Mouse (Mus musculus): Measurements from ENCODE around the gene Lsm2. TPM values are rescaled to one million over a fixed set of nuclear protein-coding genes. Genes with fewer than 3 reads are reported as not detected.

Gene Lsm2
- polyA plus RNA-seq, 1 experiment from 2014 or later, result 219 TPM

DNA sequence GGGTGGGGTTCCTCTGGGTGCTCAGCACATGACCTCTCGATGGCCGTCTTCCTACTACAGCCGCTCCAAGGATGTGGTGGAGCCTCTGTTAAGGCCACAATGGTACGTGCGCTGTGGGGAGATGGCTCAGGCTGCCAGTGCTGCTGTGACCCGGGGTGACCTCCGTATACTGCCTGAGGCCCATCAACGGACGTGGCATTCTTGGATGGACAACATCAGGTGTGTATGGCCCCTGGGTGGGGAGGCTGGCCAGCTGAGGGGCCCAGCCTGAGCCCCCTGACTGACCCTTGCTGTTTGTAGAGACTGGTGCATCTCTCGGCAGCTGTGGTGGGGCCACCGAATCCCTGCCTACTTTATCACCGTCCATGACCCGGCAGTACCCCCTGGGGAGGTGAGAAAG is 30.8 kb downstream of the Lsm2 start:
- DNase-seq (ENCODE audit: low spot score) (no peak), ATAC-seq (replicated peaks; ENCODE audit: insufficient number of reproducible peaks, low FRiP score, low TSS enrichment, low read depth) (no peak)
- H3K4me2 ChIP-seq (ENCODE audit: low read depth, low read length), result no peak overlapping the region
- no peaks in the 10 kb centered on the region for H3K4me1 ChIP-seq (ENCODE audit: control insufficient read depth, insufficient read depth, low read length)
- peaks cover 48% of the 10 kb centered on the region for H3K36me3 ChIP-seq (replicated peaks; ENCODE audit: control insufficient read depth, insufficient read depth, low read depth, low read length)
- H3K4me3 ChIP-seq (ENCODE audit: low read depth, low read length), result no peak overlapping the region
- WGBS, result 89% methylated on average over 13 of the region's 13 CpGs
- no peaks in the 10 kb centered on the region for H3K27me3 ChIP-seq (ENCODE audit: control insufficient read depth, insufficient read depth, low read length)
- no peaks in the 10 kb centered on the region for H3K9me3 ChIP-seq (replicated peaks; ENCODE audit: control insufficient read depth, low read length)
- H3K27ac ChIP-seq (replicated peaks; ENCODE audit: low read depth, low read length), result no peak overlapping the region
- H3K9ac ChIP-seq (replicated peaks; ENCODE audit: low read length), result no peak overlapping the region

DNA sequence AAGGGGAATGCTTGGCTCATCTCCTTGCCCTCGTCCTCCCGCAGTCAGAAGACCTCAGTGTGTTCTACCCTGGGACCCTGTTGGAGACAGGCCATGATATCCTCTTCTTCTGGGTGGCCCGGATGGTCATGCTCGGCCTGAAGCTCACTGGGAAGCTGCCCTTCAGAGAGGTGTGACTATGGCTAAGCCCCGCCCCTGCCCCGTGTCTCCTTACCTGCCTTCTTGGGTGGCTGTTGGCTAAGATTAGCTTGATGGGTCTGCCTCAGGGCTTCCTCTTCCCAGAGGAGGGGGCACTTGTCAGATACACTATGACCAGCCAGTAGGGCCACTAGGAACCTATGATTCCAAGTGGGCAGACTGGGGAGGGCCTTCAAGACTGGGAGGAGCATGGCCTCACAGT is 31.6 kb downstream of the Lsm2 start:
- 87% methylated on average over 6 of the region's 6 CpGs for WGBS
- H3K4me3 ChIP-seq (ENCODE audit: low read depth, low read length), result no peak overlapping the region
- ATAC-seq (replicated peaks; ENCODE audit: insufficient number of reproducible peaks, low FRiP score, low TSS enrichment, low read depth), result no peak
- no peak overlapping the region for H3K4me2 ChIP-seq (ENCODE audit: low read depth, low read length)
- DNase-seq (ENCODE audit: low spot score), result no peak
- H3K9ac ChIP-seq (replicated peaks; ENCODE audit: low read length), result no peak overlapping the region
- H3K4me1 ChIP-seq (ENCODE audit: control insufficient read depth, insufficient read depth, low read length), result no peaks in the 10 kb centered on the region
- H3K9me3 ChIP-seq (replicated peaks; ENCODE audit: control insufficient read depth, low read length), result no peaks in the 10 kb centered on the region
- H3K27me3 ChIP-seq (ENCODE audit: control insufficient read depth, insufficient read depth, low read length), result no peaks in the 10 kb centered on the region
- H3K27ac ChIP-seq (replicated peaks; ENCODE audit: low read depth, low read length), result no peak overlapping the region
- peaks cover 48% of the 10 kb centered on the region for H3K36me3 ChIP-seq (replicated peaks; ENCODE audit: control insufficient read depth, insufficient read depth, low read depth, low read length)

DNA sequence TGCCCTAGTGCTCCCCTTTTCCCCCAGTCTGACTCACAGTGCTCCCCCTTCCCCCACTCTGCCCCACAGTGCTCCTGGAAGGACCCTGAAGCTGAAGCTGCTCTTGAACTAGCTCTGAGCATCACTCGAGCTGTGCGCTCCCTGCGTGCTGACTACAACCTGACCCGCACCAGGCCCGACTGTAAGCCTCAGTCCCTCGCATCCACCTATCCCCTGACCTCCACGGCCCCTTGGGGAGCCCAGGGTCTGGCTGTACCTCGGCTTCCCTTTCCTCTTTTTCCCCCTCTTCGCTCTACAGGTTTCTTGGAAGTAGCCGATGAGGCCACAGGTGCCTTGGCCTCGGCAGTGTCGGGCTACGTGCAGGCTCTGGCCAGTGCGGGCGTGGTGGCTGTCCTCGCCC is 33.6 kb downstream of the Lsm2 start:
- no peak overlapping the region for H3K4me3 ChIP-seq (ENCODE audit: low read depth, low read length)
- no peak for DNase-seq (ENCODE audit: low spot score)
- H3K27me3 ChIP-seq (ENCODE audit: control insufficient read depth, insufficient read depth, low read length), result no peaks in the 10 kb centered on the region
- WGBS, result 90% methylated on average over 16 of the region's 16 CpGs
- no peaks in the 10 kb centered on the region for H3K9me3 ChIP-seq (replicated peaks; ENCODE audit: control insufficient read depth, low read length)
- H3K4me2 ChIP-seq (ENCODE audit: low read depth, low read length), result no peak overlapping the region
- H3K36me3 ChIP-seq (replicated peaks; ENCODE audit: control insufficient read depth, insufficient read depth, low read depth, low read length), result peaks cover 46% of the 10 kb centered on the region
- no peak overlapping the region for H3K9ac ChIP-seq (replicated peaks; ENCODE audit: low read length)
- no peak overlapping the region for H3K27ac ChIP-seq (replicated peaks; ENCODE audit: low read depth, low read length)
- no peaks in the 10 kb centered on the region for H3K4me1 ChIP-seq (ENCODE audit: control insufficient read depth, insufficient read depth, low read length)
- ATAC-seq (replicated peaks; ENCODE audit: insufficient number of reproducible peaks, low FRiP score, low TSS enrichment, low read depth), result no peak

DNA sequence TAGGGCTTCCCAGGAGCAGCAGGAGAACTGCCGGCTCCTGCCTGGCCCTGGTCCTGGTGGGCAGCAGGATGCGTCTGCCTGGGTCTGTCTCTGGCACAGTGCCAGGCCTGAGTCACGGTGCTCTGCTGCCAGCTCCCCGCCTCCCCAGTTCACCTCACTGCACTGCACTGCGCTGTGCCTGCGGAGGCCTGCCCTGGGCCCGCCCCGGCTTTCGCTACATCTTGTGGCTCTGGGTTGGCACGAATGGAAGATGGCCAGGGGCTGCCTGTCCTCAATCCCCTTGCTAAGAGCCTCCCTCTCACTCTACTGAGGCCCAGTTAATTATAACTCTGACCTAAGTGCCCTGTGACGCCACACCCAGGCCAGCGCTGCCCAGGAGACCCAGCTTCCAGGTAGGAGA is 34.7 kb downstream of the Lsm2 start, which contains the start of gene Vwa7:
Vwa7 (plus strand) TSS at position 204 of the 400 bp plus-strand sequence.
- no peaks in the 10 kb centered on the region for H3K9me3 ChIP-seq (replicated peaks; ENCODE audit: control insufficient read depth, low read length)
- H3K27ac ChIP-seq (replicated peaks; ENCODE audit: low read depth, low read length), result no peak within 1 kb of the TSS
- H3K27me3 ChIP-seq (ENCODE audit: control insufficient read depth, insufficient read depth, low read length), result no peaks in the 10 kb centered on the region
- 89% methylated on average over 12 of the region's 12 CpGs for WGBS
- no peaks in the 10 kb centered on the region; the same call in 1 of the 2 replicates for H3K4me1 ChIP-seq (ENCODE audit: control insufficient read depth, insufficient read depth, low read length)
- H3K36me3 ChIP-seq (replicated peaks; ENCODE audit: control insufficient read depth, insufficient read depth, low read depth, low read length), result peaks cover 35% of the 10 kb centered on the region
- H3K9ac ChIP-seq (replicated peaks; ENCODE audit: low read length), result no peak within 1 kb of the TSS
- ATAC-seq (replicated peaks; ENCODE audit: insufficient number of reproducible peaks, low FRiP score, low TSS enrichment, low read depth) (no peak), DNase-seq (ENCODE audit: low spot score) (no peak)
- no peak within 1 kb of the TSS for H3K4me2 ChIP-seq (ENCODE audit: low read depth, low read length)
- no peak within 1 kb of the TSS for H3K4me3 ChIP-seq (ENCODE audit: low read depth, low read length)

DNA sequence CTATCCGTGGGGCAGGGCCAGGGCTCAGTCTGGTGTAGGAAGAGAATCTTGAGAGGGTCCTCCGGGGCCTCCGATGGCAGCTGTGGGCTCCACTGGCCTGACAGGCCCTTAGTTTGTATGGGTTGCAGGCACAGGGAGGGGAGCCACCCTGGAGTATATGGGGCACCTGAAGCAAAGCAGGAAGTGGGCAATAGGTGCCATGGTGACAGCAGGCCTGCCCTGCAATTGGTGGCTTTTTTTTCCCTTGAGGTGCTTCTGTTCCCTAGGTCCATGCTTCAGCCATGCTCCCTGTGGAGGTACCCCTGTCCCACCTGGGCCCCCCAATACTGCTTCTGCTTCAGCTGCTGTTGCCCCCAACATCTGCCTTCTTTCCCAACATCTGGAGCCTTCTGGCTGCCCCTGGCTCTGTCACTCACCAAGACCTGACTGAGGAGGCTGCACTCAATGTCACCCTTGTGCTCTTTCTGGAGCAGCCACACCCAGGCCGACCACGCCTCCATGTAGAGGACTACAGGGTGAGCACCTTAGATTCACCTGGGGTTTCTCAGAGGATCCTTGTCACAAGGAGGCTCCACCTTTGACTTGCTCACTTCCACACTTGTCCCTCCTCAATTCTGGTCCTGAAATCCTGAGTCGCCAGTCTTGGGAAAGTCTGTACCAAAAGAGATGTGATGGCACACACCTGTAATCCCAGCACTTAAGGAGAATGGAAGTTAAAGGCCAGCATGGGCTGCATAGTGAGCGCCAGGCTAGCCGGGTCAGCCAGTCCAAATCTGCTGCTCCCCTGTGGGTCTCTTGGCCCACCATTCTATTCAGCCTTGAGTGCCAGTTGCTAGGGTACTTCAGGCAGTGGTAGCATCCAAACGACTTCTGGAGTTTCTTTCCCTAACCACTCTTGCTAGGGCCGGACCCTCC is 35.4 kb downstream of the Lsm2 start:
- H3K4me2 ChIP-seq (ENCODE audit: low read depth, low read length), result no peak overlapping the region
- ATAC-seq (replicated peaks; ENCODE audit: insufficient number of reproducible peaks, low FRiP score, low TSS enrichment, low read depth) (no peak), DNase-seq (ENCODE audit: low spot score) (no peak)
- no peaks in the 10 kb centered on the region; the same call in none of the 2 replicates for H3K4me1 ChIP-seq (ENCODE audit: control insufficient read depth, insufficient read depth, low read length)
- H3K9me3 ChIP-seq (replicated peaks; ENCODE audit: control insufficient read depth, low read length), result no peaks in the 10 kb centered on the region
- no peak overlapping the region for H3K27ac ChIP-seq (replicated peaks; ENCODE audit: low read depth, low read length)
- H3K27me3 ChIP-seq (ENCODE audit: control insufficient read depth, insufficient read depth, low read length), result no peaks in the 10 kb centered on the region
- no peak overlapping the region for H3K9ac ChIP-seq (replicated peaks; ENCODE audit: low read length)
- no peak overlapping the region for H3K4me3 ChIP-seq (ENCODE audit: low read depth, low read length)
- 79% methylated on average over 10 of the region's 10 CpGs for WGBS
- H3K36me3 ChIP-seq (replicated peaks; ENCODE audit: control insufficient read depth, insufficient read depth, low read depth, low read length), result peaks cover 28% of the 10 kb centered on the region

DNA sequence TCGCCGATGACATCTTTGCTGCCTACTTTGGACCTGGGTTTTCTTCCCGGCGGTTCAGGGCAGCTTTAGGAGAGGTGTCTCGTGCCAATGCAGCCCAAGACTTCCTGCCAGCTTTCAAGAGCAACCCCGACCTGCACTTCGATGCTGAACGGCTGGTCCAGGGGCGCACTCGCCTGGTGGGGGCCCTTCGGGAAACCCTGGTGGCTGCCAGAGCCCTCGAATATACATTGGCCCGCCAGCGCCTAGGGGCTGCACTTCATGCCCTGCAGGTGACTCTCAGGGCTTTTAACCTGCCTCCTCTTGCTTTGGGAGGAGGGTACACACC is 36.0 kb downstream of the Lsm2 start:
- ATAC-seq (replicated peaks; ENCODE audit: insufficient number of reproducible peaks, low FRiP score, low TSS enrichment, low read depth) (no peak), DNase-seq (ENCODE audit: low spot score) (no peak)
- Histone ChIP-seq H3K4me1 (ENCODE audit: control insufficient read depth, insufficient read depth, low read length) (no peaks in the 10 kb centered on the region; the same call in none of the 2 replicates), H3K4me2 (ENCODE audit: low read depth, low read length) (no peak overlapping the region), H3K9ac (replicated peaks; ENCODE audit: low read length) (no peak overlapping the region), H3K36me3 (replicated peaks; ENCODE audit: control insufficient read depth, insufficient read depth, low read depth, low read length) (peaks cover 22% of the 10 kb centered on the region), H3K9me3 (replicated peaks; ENCODE audit: control insufficient read depth, low read length) (no peaks in the 10 kb centered on the region), H3K4me3 (ENCODE audit: low read depth, low read length) (no peak overlapping the region), H3K27ac (replicated peaks; ENCODE audit: low read depth, low read length) (no peak overlapping the region), H3K27me3 (ENCODE audit: control insufficient read depth, insufficient read depth, low read length) (no peaks in the 10 kb centered on the region)
- 74% methylated on average over 14 of the region's 14 CpGs for WGBS

DNA sequence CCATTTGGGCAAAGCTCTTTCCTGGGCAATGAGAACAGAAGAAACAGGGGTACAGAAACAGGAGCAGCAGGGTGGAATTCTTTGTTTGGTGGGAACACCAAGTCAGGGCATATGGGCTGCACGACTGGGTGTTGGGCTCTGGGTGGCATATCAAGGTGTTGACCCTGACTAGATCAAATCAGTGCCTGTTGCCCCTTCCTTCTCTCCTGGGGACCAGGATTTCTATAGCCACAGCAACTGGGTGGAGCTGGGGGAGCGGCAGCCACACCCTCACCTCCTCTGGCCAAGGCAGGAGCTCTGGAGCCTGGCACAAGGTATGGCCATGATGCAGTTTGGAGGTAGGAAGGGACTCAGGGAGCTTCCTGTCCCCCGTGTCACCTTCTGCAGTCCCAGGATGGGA is 36.5 kb downstream of the Lsm2 start:
- 73% methylated on average over 3 of the region's 3 CpGs for WGBS
- no peak for ATAC-seq (replicated peaks; ENCODE audit: insufficient number of reproducible peaks, low FRiP score, low TSS enrichment, low read depth)
- Histone ChIP-seq H3K27me3 (ENCODE audit: control insufficient read depth, insufficient read depth, low read length) (no peaks in the 10 kb centered on the region), H3K4me1 (ENCODE audit: control insufficient read depth, insufficient read depth, low read length) (no peaks in the 10 kb centered on the region; the same call in none of the 2 replicates), H3K9ac (replicated peaks; ENCODE audit: low read length) (no peak overlapping the region), H3K9me3 (replicated peaks; ENCODE audit: control insufficient read depth, low read length) (no peaks in the 10 kb centered on the region), H3K27ac (replicated peaks; ENCODE audit: low read depth, low read length) (no peak overlapping the region), H3K4me2 (ENCODE audit: low read depth, low read length) (no peak overlapping the region), H3K4me3 (ENCODE audit: low read depth, low read length) (no peak overlapping the region), H3K36me3 (replicated peaks; ENCODE audit: control insufficient read depth, insufficient read depth, low read depth, low read length) (peaks cover 19% of the 10 kb centered on the region)
- DNase-seq (ENCODE audit: low spot score), result no peak

DNA sequence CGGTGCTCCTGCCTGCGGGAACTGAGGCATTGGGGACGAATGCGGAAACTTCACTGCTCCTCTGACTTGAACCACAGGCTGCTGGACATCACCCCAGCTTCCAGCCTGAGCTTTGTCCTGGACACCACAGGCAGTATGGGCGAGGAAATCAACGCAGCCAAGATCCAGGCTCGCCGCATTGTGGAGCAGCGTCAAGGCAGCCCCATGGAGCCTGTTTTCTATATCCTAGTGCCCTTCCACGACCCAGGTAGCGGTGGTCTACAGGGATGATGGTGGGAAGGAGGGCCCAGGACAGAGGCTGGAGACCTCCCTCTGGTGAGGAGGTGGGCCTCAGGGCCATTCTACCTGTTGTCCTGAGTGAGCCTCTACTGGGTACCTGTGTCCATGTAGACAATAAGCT is 38.2 kb downstream of the Lsm2 start:
- no peaks in the 10 kb centered on the region for H3K9me3 ChIP-seq (replicated peaks; ENCODE audit: control insufficient read depth, low read length)
- H3K27me3 ChIP-seq (ENCODE audit: control insufficient read depth, insufficient read depth, low read length), result no peaks in the 10 kb centered on the region
- H3K9ac ChIP-seq (replicated peaks; ENCODE audit: low read length), result no peak overlapping the region
- H3K36me3 ChIP-seq (replicated peaks; ENCODE audit: control insufficient read depth, insufficient read depth, low read depth, low read length), result peaks cover 3% of the 10 kb centered on the region
- no peak overlapping the region for H3K4me3 ChIP-seq (ENCODE audit: low read depth, low read length)
- H3K27ac ChIP-seq (replicated peaks; ENCODE audit: low read depth, low read length), result no peak overlapping the region
- WGBS, result 71% methylated on average over 11 of the region's 11 CpGs
- no peak for DNase-seq (ENCODE audit: low spot score)
- no peak for ATAC-seq (replicated peaks; ENCODE audit: insufficient number of reproducible peaks, low FRiP score, low TSS enrichment, low read depth)
- no peaks in the 10 kb centered on the region; the same call in none of the 2 replicates for H3K4me1 ChIP-seq (ENCODE audit: control insufficient read depth, insufficient read depth, low read length)
- no peak overlapping the region for H3K4me2 ChIP-seq (ENCODE audit: low read depth, low read length)

All from embryonic facial prominence, embryonic 11.5 days (tissue).